In genomic region chr8:3576211-3576960, GRCm38 (mm10) we compare ENCODE assay signal across 18 mouse cellular contexts. TPM values are rescaled to one million over a fixed set of nuclear protein-coding genes. Genes with fewer than 3 reads are reported as not detected.
"Had no signal": no experiment of that assay in that cellular context is flagged by ENCODE, and none has a peak within 500 bp of the region (broad histone marks: within the 10 kb centered on the region; RNA-seq: fewer than 3 reads in every experiment).

No protein-coding gene starts in this region.

- H3K4me3 ChIP-seq: limb, embryonic 12.5 days; liver, embryonic 13.5 days; lung, embryonic 15.5 days; midbrain, embryonic 10.5 days had no signal

- H3K9me3 ChIP-seq: limb, embryonic 12.5 days; liver, embryonic 13.5 days; lung, embryonic 15.5 days had no signal

- H3K27me3 ChIP-seq: limb, embryonic 12.5 days; liver, embryonic 13.5 days; lung, embryonic 15.5 days had no signal

- ATAC-seq: liver, postnatal 0 days had no signal

- H3K27ac ChIP-seq: kidney, postnatal 0 days; limb, embryonic 12.5 days; liver, embryonic 13.5 days; lung, embryonic 15.5 days; midbrain, embryonic 10.5 days; stomach, postnatal 0 days had no signal

- H3K4me1 ChIP-seq: midbrain, embryonic 10.5 days had no signal

- H3K4me2 ChIP-seq: limb, embryonic 12.5 days; liver, embryonic 13.5 days; lung, embryonic 15.5 days had no signal

- H3K9ac ChIP-seq: limb, embryonic 12.5 days; liver, embryonic 13.5 days; liver, postnatal 0 days; lung, embryonic 15.5 days had no signal

- H3K36me3 ChIP-seq: limb, embryonic 12.5 days; liver, embryonic 13.5 days; lung, embryonic 15.5 days; midbrain, embryonic 10.5 days had no signal

- DNase-seq: kidney, adult 9 months; kidney, postnatal 36 days; layer of hippocampus, adult 9-11 months; layer of hippocampus, postnatal 36 days; liver; liver, embryonic 13.5 days; liver, postnatal 0 days; lung, postnatal 36 days; midbrain, embryonic 14.5 days; thymus, postnatal 4 days had no signal

RNA-seq across cellular contexts. Expression of gene C330021F23Rik, which starts 8.6 kb away (rescaled TPM):
- total RNA-seq: layer of hippocampus, adult 18-20 months; layer of hippocampus, postnatal 36 days; left cerebral cortex, postnatal 36 days; megakaryocyte, adult 5-6 weeks had no signal

RNA-seq across cellular contexts. Expression of gene Pcp2, which starts 49.0 kb away (rescaled TPM):
- total RNA-seq: left cerebral cortex, postnatal 36 days; megakaryocyte, adult 5-6 weeks had no signal
- polyA plus RNA-seq: kidney, postnatal 0 days; liver, embryonic 13.5 days; stomach, postnatal 0 days had no signal
